Mouse (Mus musculus): Measurements from ENCODE around the gene Olfr770. TPM values are rescaled to one million over a fixed set of nuclear protein-coding genes. Genes with fewer than 3 reads are reported as not detected.
"Not testable (repeated sequence)": the region's sequence is repeated elsewhere in the genome, so short reads cannot be mapped to it uniquely, and the experiment has no call there.

Olfr770 gene
- total RNA-seq (2017) = not detected in 2 replicates

DNA sequence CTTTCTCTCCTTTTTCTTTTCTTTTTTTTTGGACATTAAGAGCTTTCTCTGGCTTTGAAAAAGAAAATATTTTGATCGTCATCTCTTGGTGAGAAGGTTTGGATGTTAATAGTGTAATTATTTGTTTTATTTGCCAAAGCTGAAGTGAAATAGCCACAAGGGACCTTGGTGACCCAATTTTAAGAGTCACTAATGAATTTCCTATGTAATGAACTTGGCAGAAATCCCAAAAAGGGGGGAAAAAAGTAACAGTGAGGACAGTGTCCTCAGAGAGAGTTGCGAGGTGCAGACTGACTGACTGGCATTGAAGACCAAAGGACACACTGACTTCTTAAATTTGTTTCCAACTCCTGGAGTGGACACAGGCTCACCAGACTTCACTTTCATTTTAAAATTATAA is at the start of gene Olfr770:
Gene Olfr770, minus strand, starts transcription at position 101 of the 400 bp plus-strand sequence.
- no peak for ATAC-seq (replicated peaks in 1 of 2; ENCODE audit: insufficient read depth in 1 of 2, low FRiP score in 2 of 2, low TSS enrichment in 1 of 2, low read depth in 1 of 2, poor library complexity in 2 of 2, severe bottlenecking in 2 of 2)

DNA sequence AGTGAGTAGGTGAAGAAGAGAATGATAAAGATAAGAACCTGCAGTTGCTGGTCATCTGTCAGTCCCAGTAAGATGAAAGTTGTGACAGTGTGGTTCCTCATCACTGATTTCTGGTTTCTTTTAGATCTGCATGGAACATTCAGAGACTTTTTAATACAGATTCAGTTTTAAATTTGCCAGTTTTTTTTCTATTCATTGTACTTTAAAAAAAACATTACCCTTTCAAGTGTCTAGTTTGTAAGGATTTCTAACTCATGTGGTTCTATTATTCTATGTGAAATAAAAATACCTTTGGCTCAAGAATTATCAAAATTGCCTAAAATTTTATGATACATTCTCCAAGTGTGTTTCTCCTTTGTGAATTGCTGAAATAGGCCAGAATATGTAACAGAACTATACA is 48.5 kb upstream of the Olfr770 start, which contains the start of gene Olfr773:
Gene Olfr773, minus strand, starts transcription at position 101 of the 400 bp plus-strand sequence.
- ATAC-seq (replicated peaks in 1 of 2; ENCODE audit: insufficient read depth in 1 of 2, low FRiP score in 2 of 2, low TSS enrichment in 1 of 2, low read depth in 1 of 2, poor library complexity in 2 of 2, severe bottlenecking in 2 of 2) = not testable (repeated sequence)

DNA sequence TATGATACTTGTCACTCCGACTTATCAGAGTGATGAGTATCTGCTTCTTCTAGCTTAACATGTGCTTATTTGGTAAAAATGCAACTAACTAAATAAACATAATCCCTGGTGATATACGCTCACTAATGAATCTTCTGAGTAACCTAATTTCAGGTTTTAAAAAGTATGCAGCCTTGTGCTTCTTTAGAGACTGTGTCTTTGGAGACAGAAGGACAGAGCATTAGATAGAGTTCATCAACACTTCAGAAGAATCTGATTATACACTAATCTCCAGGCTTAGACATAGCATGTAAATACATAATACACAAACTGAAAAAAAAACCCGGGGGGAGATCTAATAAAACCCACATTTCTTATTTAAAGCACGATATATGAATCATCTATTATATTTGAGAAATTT is 39.0 kb upstream of the Olfr770 start, which contains the start of gene Olfr772:
Gene Olfr772, minus strand, starts transcription at position 101 of the 400 bp plus-strand sequence.
- ATAC-seq (replicated peaks in 1 of 2; ENCODE audit: insufficient read depth in 1 of 2, low FRiP score in 2 of 2, low TSS enrichment in 1 of 2, low read depth in 1 of 2, poor library complexity in 2 of 2, severe bottlenecking in 2 of 2) = not testable (repeated sequence)

DNA sequence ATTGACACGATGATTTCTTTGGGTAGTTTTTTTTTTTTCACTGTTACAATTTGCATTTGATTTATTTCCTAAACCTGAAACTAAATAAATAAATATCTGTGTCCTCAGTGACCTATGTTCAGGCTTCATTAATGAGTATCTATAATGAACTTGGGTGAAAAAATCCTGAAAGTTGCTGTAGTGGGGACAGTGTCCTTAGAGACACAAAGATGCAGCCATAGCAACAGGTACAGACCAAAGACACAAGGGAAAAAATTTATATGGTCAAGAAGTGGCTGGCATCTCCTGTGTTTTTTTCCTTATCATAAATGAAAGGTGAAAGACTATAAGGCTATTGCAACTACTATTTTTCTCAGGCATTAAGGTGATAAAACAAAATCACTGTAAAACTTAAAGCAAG is 25.9 kb upstream of the Olfr770 start, which contains the start of gene Olfr771:
Gene Olfr771, minus strand, starts transcription at position 101 of the 400 bp plus-strand sequence.
- no peak for ATAC-seq (replicated peaks in 1 of 2; ENCODE audit: insufficient read depth in 1 of 2, low FRiP score in 2 of 2, low TSS enrichment in 1 of 2, low read depth in 1 of 2, poor library complexity in 2 of 2, severe bottlenecking in 2 of 2)

GRCm38 (mm10) chr10:129117761-129118160 is 21.0 kb downstream of the Olfr770 start, which contains the start of gene Olfr769:
Gene Olfr769, minus strand, starts transcription at chr10:129117861.
- no peak for ATAC-seq (replicated peaks in 1 of 2; ENCODE audit: insufficient read depth in 1 of 2, low FRiP score in 2 of 2, low TSS enrichment in 1 of 2, low read depth in 1 of 2, poor library complexity in 2 of 2, severe bottlenecking in 2 of 2)

DNA sequence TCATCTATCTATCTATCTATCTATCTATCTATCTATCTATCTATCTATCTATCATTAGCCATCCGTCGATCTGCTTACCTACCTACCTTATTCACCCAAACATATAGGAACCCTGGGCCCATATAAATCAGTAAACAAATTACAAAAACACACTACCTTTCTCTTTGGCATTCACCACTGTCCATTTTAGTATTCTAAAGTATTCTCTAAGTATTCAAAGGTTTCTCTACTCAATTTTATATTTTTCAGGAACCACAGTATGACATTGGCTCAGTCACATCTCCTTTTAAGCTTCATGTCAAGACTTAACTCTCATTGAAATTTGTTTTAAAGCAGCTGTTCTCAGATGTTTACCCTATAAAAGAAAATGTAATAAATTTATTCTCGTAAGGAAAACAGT is 23.7 kb downstream of the Olfr770 start:
- no peak for ATAC-seq (replicated peaks in 1 of 2; ENCODE audit: insufficient read depth in 1 of 2, low FRiP score in 2 of 2, low TSS enrichment in 1 of 2, low read depth in 1 of 2, poor library complexity in 2 of 2, severe bottlenecking in 2 of 2)

- ATAC-seq (replicated peaks in 1 of 2; ENCODE audit: insufficient read depth in 1 of 2, low FRiP score in 2 of 2, low TSS enrichment in 1 of 2, low read depth in 1 of 2, poor library complexity in 2 of 2, severe bottlenecking in 2 of 2) = no peak
These were observed 37.6 kb downstream of the Olfr770 start for GRCm38 (mm10) chr10:129101231-129101630.

GRCm38 (mm10) chr10:129099275-129099674 is 39.5 kb downstream of the Olfr770 start, which contains the start of gene Olfr768:
Gene Olfr768, minus strand, starts transcription at chr10:129099375.
- no peak for ATAC-seq (replicated peaks in 1 of 2; ENCODE audit: insufficient read depth in 1 of 2, low FRiP score in 2 of 2, low TSS enrichment in 1 of 2, low read depth in 1 of 2, poor library complexity in 2 of 2, severe bottlenecking in 2 of 2)

- ATAC-seq (replicated peaks in 1 of 2; ENCODE audit: insufficient read depth in 1 of 2, low FRiP score in 2 of 2, low TSS enrichment in 1 of 2, low read depth in 1 of 2, poor library complexity in 2 of 2, severe bottlenecking in 2 of 2) = not testable (repeated sequence)
These were observed 56.0 kb downstream of the Olfr770 start, which contains the start of gene Olfr767 for GRCm38 (mm10) chr10:129082810-129083209. Gene Olfr767, minus strand, starts transcription at chr10:129082910.

Other genes with a start within 250 kb of the Olfr770 start
- 1.8 and 2.7 TPM in 2 replicates for gene Gdf11, start 247.3 kb downstream of the Olfr770 start, total RNA-seq (2017)
- gene Cd63, start 238.0 kb downstream of the Olfr770 start, total RNA-seq (2017) = 54.5 and 113 TPM in 2 replicates
- 1.3 and 5.1 TPM in 2 replicates for gene Rdh5, start 216.1 kb downstream of the Olfr770 start, total RNA-seq (2017)
- 52.2 and 102 TPM in 2 replicates for gene Bloc1s1, start 215.0 kb downstream of the Olfr770 start, total RNA-seq (2017)
- not detected in 2 replicates for gene Itga7, start 205.2 kb downstream of the Olfr770 start, total RNA-seq (2017)
- not detected in 2 replicates for gene Mettl7b, start 178.0 kb downstream of the Olfr770 start, total RNA-seq (2017)
- gene Olfr9, start 149.6 kb downstream of the Olfr770 start, total RNA-seq (2017) = not detected in 2 replicates
- gene Olfr763, start 128.2 kb downstream of the Olfr770 start, total RNA-seq (2017) = not detected in 2 replicates
- gene Olfr764-ps1, start 99.1 kb downstream of the Olfr770 start, total RNA-seq (2017) = not detected in 2 replicates
- not detected in 2 replicates for gene Olfr765, start 89.0 kb downstream of the Olfr770 start, total RNA-seq (2017)
- gene Olfr766-ps1, start 70.0 kb downstream of the Olfr770 start, total RNA-seq (2017) = not detected in 2 replicates
- not detected in 2 replicates for gene Olfr767, start 56.1 kb downstream of the Olfr770 start, total RNA-seq (2017)
- gene Olfr768, start 39.6 kb downstream of the Olfr770 start, total RNA-seq (2017) = not detected in 2 replicates
- not detected in 2 replicates for gene Olfr769, start 21.1 kb downstream of the Olfr770 start, total RNA-seq (2017)
- gene Olfr771, start 25.8 kb upstream of the Olfr770 start, total RNA-seq (2017) = not detected in 2 replicates
- gene Olfr772, start 38.9 kb upstream of the Olfr770 start, total RNA-seq (2017) = not detected in 2 replicates
- not detected in 2 replicates for gene Olfr773, start 48.4 kb upstream of the Olfr770 start, total RNA-seq (2017)
- gene Olfr774, start 97.2 kb upstream of the Olfr770 start, total RNA-seq (2017) = not detected in 2 replicates
- not detected in 2 replicates for gene Olfr775, start 109.4 kb upstream of the Olfr770 start, total RNA-seq (2017)
- not detected in 2 replicates for gene Olfr776, start 120.1 kb upstream of the Olfr770 start, total RNA-seq (2017)
- not detected in 2 replicates for gene Olfr777, start 132.5 kb upstream of the Olfr770 start, total RNA-seq (2017)
- gene Olfr780, start 179.1 kb upstream of the Olfr770 start, total RNA-seq (2017) = not detected in 2 replicates
- gene Olfr781, start 189.9 kb upstream of the Olfr770 start, total RNA-seq (2017) = not detected in 2 replicates
- not detected in 2 replicates for gene Olfr782, start 209.9 kb upstream of the Olfr770 start, total RNA-seq (2017)
- not detected in 2 replicates for gene Olfr784, start 245.1 kb upstream of the Olfr770 start, total RNA-seq (2017)